Mouse (Mus musculus) ZHBTc4 (cell line): ENCODE results near the gene Tuba4a.

Experiments used
- DNase-seq: peaks from one replicate; pipeline ENCODE4 v3.0.0-alpha.2; 2011; ENCODE audit warnings: low read depth, low spot score

The Tuba4a gene

DNA sequence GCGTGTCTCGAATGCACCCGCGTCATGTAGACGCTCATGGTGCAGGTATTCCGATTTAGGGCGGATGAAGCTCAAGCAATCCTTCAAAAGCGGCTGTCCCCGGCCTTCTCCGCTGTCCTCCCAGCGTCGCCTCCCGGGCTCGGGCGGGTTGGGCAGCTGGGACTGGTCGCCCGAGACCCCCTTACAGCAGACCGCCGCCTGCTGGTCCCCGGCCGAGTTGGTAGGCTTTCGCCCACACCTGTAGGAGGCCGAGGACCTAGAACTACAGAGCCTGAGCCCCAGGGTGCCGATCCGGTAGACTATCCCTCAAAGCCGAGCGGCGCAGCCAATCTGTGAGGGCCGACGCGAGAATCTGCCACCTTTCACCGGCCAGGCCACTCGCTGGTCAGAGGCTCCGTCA, at the start of gene Tuba4a:
Gene Tuba4a (minus strand): TSS at position 335 of the 400 bp plus-strand sequence.
- DNase-seq: no peak

- DNase-seq: peak; percentile 54
Measured at GRCm38 (mm10) chr1:75264091-75264880, 44.6 kb upstream of the Tuba4a start, which contains the start of gene Ptprn. TSS of gene Ptprn (minus strand) at chr1:75264502.

DNA sequence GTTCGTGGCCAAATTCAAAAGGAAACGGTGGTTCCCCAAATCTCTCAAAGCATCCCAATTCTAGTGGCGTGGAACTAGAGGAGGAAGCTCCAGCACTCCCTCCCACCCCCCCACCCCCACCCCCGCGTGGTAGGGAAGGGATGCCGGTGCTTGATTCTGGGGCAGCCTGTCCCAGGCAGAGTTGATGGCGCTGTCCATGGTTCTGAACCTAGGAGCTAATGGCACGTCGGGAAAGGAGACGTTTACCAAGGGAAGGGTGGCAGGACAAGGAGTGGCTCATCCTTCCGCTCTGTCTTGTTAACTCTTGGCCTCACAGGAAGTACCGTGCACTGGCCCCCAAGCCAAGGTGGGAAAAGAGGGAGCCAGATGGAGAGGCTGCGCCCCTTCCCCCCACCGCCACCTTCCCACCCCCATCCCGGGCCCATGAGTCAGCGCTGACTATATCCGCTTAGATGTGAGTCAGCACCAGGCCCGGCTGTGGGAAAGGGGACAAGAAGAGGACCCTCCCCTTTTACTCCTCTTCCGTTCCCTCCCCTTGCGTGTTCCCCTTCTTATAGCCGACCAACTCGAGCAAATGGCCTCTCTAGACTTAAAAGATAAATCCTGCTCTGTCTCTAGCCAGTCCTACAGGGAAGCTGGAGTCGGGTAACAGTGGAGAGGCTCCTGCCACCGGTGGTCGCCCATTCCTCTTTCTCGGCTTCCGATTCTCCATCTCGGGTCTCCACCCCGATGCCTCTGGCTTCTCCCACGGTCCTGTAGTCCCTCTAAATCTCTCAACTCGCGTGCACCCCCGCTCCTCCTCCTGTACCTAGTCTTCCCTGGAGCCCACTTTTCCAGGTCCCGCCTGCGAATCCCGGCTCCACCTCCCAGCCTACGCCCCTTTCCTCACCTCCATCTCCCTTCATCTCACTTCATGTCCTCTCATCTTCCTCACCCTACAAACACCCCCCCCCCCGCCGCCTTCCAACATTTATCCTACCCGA, 43.6 kb upstream of the Tuba4a start:
- peak; percentile 87 for DNase-seq

- no peak for DNase-seq
Measured at GRCm38 (mm10) chr1:75261278-75261677, 41.6 kb upstream of the Tuba4a start.

DNA sequence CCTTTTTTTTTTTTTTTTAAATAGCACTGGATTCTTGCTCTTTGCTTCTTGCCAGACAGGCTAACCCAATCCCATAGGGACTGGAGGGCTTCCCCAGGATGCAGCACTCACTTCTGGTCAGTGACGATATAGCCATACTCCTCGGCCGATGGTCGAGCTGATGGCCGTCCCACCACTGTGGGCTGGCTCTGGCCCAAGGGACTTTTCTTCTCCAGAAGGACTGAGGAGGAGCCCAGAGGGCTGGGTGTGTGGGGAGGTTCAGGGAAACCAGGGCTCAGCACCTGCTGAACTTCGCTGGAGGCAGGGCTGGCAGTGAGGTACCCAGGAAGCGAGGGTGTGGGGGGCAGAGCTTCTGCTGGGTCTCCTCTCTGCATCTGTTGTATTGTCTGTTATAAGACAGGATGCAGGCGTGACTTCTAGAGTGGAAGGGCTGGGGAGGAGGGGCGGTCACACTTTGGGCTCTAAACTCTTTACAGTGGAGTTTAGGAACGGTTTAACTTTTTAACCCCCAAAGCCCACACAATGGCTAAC, 35.9 kb upstream of the Tuba4a start:
- DNase-seq: no peak

- no peak for DNase-seq
Measured at GRCm38 (mm10) chr1:75254625-75255013, 35.0 kb upstream of the Tuba4a start.

GRCm38 (mm10) chr1:75253849-75254624, 34.4 kb upstream of the Tuba4a start:
- peak; percentile 84 for DNase-seq

DNA sequence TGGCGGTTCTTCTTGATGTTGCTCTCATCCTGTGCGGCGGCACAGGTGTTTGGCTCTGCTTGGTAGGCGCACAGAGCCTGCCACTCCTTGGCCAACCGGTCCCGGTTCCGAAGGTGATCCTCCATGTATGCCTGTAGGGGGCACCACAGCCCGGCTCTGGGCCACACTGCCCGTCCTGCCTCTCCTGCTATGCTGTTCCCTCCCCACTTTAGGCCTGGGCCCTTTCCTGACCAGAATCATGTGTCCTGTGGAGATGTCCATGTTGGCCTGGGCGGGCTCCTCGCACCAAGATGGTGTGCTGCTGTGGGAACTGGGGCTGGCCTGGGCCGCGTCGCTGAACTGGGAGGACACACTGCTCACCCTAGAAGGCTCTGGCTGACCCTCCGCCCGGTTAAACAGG, 33.4 kb upstream of the Tuba4a start:
- DNase-seq: peak; percentile 71

DNA sequence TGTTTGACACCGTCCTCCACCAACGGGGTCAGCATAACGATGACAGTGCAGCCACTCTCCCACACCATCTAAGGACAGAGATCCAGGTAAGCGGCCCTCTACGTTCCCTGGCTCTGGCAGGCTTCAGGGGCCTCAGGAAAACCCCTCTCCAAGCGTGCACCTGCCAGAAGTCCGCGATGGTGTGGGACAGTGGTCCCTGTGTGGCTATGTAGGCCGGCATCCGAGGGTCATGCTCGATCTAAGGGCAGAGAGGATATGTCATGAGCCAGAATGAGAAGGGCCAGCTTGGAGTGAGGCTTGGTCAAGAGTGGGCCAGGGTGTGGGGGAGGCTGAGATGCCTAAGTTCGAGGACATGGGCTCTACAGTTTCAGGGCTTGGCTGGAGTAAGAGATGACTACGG, 32.6 kb upstream of the Tuba4a start:
- no peak for DNase-seq

- DNase-seq: peak; percentile 91
Measured at GRCm38 (mm10) chr1:75251112-75251970, 31.7 kb upstream of the Tuba4a start.

- DNase-seq: peak; percentile 52
Measured at GRCm38 (mm10) chr1:75250498-75250897, 30.8 kb upstream of the Tuba4a start.

GRCm38 (mm10) chr1:75248041-75248772, 28.5 kb upstream of the Tuba4a start:
- no peak for DNase-seq

GRCm38 (mm10) chr1:75247071-75247930, 27.6 kb upstream of the Tuba4a start:
- no peak for DNase-seq

- DNase-seq: peak; percentile 92
Measured at GRCm38 (mm10) chr1:75244836-75245235, 25.2 kb upstream of the Tuba4a start.

GRCm38 (mm10) chr1:75244175-75244826, 24.6 kb upstream of the Tuba4a start:
- no peak for DNase-seq

GRCm38 (mm10) chr1:75243411-75243810, 23.7 kb upstream of the Tuba4a start:
- DNase-seq: no peak

DNA sequence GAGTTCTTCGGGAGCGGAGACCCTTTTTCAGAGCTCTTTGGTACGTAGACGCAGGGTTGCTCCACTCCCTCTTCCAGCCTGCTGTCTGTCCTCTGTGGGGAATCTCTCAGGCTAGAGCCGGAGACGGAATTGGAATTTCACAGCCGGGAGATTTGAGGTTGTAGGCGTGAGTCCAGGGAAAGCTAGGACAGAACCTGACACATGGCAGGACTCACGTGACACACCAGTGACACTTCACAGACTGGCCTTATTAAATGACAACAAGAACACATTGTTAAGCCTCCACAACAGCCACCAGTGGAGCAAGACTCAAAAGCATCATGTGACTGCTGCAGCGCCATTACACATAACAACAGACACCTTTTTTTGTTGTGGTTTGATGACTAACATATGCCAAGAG, 19.9 kb upstream of the Tuba4a start:
- peak; percentile 61 for DNase-seq
